Mouse (Mus musculus): ENCODE measurements around the gene Tcstv1.
"Not testable (repeated sequence)": the region's sequence is repeated elsewhere in the genome, so short reads cannot be mapped to it uniquely, and the experiment has no call there.

DNA sequence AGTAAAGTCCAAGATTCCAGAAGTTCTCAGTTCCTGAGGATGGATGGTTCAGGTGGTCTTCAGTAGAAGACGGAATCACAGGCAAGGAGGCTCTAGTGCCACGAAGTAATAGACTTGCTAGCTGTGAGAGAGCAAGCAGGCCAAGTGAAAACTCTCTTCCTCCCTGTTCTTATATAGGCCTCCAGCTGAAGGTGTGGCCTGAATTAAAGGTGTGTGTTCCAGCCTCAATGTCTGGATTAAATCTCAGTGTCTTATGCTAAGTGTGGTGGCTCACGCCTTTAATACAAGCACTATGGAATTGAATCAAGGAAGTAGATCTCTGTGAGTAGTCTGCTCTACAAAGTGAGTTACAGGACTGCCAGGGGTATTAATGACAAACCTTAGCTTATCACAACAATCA lies at the start of gene Tcstv1:
- TF ChIP-seq POLR2A (IDR thresholded peaks at IDR 0.05; ENCODE audit: borderline replicate concordance, extremely low read depth, low read depth, low read length); CTCF (IDR thresholded peaks at IDR 0.05; ENCODE audit: insufficient read depth, low read length): not testable (repeated sequence)

All from lung, adult 2 months (tissue).